Mouse (Mus musculus) c-Kit-negative CD71-positive TER-119-positive erythroid progenitor cells, embryonic 14.5 days (primary cell): ENCODE results near the gene Hoxb2.

Experiments used
- DNase-seq: peaks from one replicate; pipeline ENCODE4 v3.0.0-alpha.2; 2013; ENCODE audit warnings: low read depth, low spot score

Hoxb2 gene

GRCm38 (mm10) chr11:96316696-96317607 is 33.4 kb upstream of the Hoxb2 start:
- DNase-seq: no peak

- no peak for DNase-seq
These were observed 32.5 kb upstream of the Hoxb2 start, which contains the start of gene Hoxb4 for GRCm38 (mm10) chr11:96317608-96318367. TSS of gene Hoxb4 (plus strand) at chr11:96318267.

DNA sequence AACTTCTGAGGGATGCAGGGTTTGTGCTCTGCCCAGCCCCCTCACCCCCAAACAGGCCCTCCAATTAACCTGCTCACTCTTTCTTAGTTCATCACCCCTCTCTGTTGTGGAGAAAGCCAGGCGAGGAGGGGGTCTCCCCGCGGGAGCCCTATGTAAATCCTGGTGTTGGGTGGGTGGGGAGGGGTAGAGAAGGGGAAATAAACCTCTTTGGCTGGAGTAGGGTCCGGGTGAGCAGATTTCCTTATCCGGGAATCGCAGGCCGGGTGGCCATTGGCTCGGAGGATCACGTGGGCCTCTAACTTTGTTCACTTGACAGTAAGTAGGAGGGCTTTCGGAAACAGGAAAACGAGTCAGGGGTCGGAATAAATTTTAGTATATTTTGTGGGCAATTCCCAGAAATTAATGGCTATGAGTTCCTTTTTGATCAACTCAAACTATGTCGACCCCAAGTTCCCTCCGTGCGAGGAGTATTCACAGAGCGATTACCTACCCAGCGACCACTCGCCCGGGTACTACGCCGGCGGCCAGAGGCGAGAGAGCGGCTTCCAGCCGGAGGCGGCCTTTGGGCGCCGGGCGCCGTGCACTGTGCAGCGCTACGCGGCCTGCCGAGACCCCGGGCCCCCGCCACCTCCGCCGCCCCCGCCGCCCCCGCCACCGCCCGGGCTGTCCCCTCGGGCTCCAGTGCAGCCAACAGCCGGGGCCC is 31.8 kb upstream of the Hoxb2 start:
- DNase-seq: no peak

- no peak for DNase-seq
These were observed 31.0 kb upstream of the Hoxb2 start for GRCm38 (mm10) chr11:96319071-96319902.

DNA sequence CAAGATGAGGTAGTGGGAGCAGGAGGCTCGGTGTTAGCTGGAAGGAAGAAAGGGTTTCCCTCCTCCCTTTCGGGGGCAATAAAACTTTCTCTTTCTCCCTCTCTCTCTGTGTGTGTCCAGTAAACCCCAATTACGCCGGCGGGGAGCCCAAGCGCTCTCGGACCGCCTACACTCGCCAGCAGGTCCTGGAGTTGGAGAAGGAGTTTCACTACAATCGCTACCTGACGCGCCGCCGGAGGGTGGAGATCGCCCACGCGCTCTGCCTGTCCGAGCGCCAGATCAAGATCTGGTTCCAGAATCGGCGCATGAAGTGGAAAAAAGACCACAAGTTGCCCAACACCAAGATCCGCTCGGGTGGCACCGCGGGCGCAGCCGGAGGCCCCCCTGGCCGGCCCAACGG is 30.4 kb upstream of the Hoxb2 start:
- DNase-seq: no peak

- no peak for DNase-seq
These were observed 29.6 kb upstream of the Hoxb2 start for GRCm38 (mm10) chr11:96320688-96321087.

GRCm38 (mm10) chr11:96321846-96322245 is 28.5 kb upstream of the Hoxb2 start:
- no peak for DNase-seq

DNA sequence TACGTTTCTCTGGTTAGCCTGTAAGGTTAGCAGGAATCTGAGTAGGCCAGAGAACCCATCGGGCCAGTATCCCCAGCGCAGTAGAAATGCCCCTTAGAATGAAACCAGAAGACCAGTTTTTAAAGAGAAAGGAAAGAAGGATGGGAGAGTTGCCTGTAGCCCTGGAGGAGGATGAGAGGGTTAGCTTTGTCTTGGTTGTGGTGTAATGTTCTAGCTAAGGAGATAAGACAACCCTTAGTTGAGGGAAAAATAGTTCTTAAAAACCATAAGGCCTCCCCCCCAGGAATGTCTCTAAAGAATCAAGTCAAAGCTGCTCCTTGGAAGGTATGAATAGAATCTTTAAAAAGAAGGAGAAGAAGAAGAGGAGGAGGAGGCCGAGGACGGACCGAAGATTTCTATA is 27.6 kb upstream of the Hoxb2 start:
- DNase-seq: no peak

GRCm38 (mm10) chr11:96323154-96323553 is 27.2 kb upstream of the Hoxb2 start, which contains the start of gene Hoxb3:
TSS of gene Hoxb3 (plus strand) at chr11:96323326.
- DNase-seq: no peak

GRCm38 (mm10) chr11:96324125-96324524 is 26.2 kb upstream of the Hoxb2 start:
- no peak for DNase-seq

DNA sequence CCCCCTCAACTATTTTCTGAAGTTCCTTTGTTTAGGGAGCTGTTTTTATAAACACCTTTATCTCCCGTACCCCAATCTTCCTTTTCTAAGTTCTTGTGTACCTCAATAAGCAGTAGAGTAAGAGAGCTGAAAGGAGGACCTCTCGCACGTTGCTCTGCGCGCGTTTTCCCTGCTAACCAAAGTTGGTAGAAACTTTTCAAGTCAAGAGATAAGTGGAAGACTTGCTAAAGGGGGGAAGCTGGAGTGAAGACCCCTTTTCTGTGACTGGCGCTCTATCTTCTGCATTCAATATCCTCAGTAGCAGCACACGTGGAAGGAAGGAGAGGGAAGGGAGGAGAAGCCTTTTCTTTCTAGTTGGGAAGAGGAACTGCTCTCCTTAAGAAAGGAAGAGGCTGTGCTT is 25.4 kb upstream of the Hoxb2 start:
- DNase-seq: no peak

- DNase-seq: no peak
These were observed 24.5 kb upstream of the Hoxb2 start for GRCm38 (mm10) chr11:96325747-96326212.

DNA sequence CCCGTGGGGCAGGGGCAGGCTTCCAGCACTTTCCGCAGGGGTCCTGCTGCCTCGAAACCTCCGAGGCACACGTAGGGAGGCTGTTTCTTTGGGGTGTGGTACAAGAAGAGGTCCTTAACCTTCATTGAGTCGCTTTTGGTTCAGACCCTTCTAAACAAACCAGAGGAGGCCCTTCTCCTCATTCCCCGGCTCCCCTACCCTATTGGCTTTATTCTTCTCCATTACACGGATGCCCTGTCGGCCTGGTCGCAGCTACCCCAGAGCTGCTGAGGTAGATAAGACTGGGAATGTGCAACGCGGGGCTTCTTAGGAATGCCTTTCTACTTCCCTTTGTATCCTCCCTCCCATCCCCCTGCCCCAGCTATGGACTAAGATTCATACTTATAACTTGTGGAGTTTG is 23.6 kb upstream of the Hoxb2 start:
- no peak for DNase-seq

GRCm38 (mm10) chr11:96327122-96327521 is 23.2 kb upstream of the Hoxb2 start:
- DNase-seq: no peak

DNA sequence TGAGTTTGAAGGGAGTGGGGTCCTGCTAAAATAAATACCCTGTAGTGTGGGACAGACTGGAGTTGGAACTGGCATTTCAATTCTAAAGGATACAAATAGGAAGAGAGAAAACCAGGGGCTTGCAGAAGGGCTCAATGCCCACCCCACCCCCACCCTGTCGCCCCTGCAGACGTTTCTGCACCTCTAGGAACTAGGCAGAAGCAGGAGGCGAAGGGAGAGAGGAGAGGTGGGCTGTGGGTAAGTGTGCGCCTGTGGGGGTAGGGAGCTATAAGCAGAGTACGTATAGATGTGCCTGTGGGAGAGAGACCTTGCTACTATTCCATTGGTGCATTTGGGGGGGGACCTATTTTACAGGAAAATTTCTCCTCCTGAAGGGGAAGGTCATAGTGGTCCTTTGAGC is 22.6 kb upstream of the Hoxb2 start:
- no peak for DNase-seq

- DNase-seq: no peak
These were observed 21.7 kb upstream of the Hoxb2 start for GRCm38 (mm10) chr11:96328605-96329004.

GRCm38 (mm10) chr11:96332105-96332504 is 18.2 kb upstream of the Hoxb2 start:
- DNase-seq: no peak

GRCm38 (mm10) chr11:96332618-96333032 is 17.7 kb upstream of the Hoxb2 start:
- DNase-seq: no peak

- DNase-seq: no peak
These were observed 16.9 kb upstream of the Hoxb2 start for GRCm38 (mm10) chr11:96333241-96334001.

DNA sequence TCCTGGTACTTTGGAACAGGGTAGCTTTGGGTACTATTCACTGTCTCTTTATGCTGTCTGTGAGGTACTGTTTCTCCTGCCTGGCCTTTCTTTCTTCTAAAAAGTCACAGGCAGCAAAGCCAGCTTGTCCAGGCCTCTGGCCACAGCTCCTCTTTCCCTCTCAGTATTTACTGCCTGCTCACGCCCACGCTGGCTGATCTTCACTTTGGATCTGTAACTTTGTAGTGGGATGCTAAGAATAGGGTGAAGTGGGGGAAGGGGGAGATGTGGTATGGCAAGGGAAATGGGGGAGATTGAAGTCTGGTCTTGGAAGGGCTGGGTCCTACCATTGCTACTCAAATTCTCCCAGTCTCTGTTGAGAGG is 16.3 kb upstream of the Hoxb2 start:
- DNase-seq: no peak
